Mouse (Mus musculus) frontal cortex, postnatal 36 days (tissue): ENCODE results near the gene Tmem109.

Source experiments
- DNase-seq, 2 experiments: peaks; one replicate each; pipeline ENCODE4 v3.0.0; 2022; ENCODE audit warnings: low spot score in 2 of 2

Tmem109 gene

GRCm38 (mm10) chr19:10841721-10842626 lies 39.8 kb downstream of the Tmem109 start:
- no peak for DNase-seq

GRCm38 (mm10) chr19:10839010-10839892 lies 42.5 kb downstream of the Tmem109 start, which contains the start of gene Slc15a3:
Slc15a3 (plus strand) TSS chr19:10839727.
- DNase-seq, result no peak

GRCm38 (mm10) chr19:10835671-10836070 lies 46.1 kb downstream of the Tmem109 start:
- DNase-seq, result no peak

- no peak for DNase-seq
Measured at GRCm38 (mm10) chr19:10833611-10834010, 48.2 kb downstream of the Tmem109 start.

GRCm38 (mm10) chr19:10832030-10832429 lies 49.8 kb downstream of the Tmem109 start:
- DNase-seq, result no peak

GRCm38 (mm10) chr19:10831424-10831823 lies 50.4 kb downstream of the Tmem109 start:
- DNase-seq, result peak in 1 of 2 experiments; percentile 24

GRCm38 (mm10) chr19:10829436-10830175 lies 52.2 kb downstream of the Tmem109 start, which contains the start of gene Cd6:
Cd6 (minus strand) TSS chr19:10830058.
- DNase-seq, result no peak

GRCm38 (mm10) chr19:10828321-10828720 lies 53.5 kb downstream of the Tmem109 start:
- no peak for DNase-seq

GRCm38 (mm10) chr19:10824061-10824460 lies 57.7 kb downstream of the Tmem109 start:
- no peak for DNase-seq

- DNase-seq, result no peak
Measured at GRCm38 (mm10) chr19:10822534-10822933, 59.3 kb downstream of the Tmem109 start.

- no peak for DNase-seq
Measured at GRCm38 (mm10) chr19:10821319-10821718, 60.5 kb downstream of the Tmem109 start.
